Mouse (Mus musculus): ENCODE data around the gene Edrf1.

GRCm38 (mm10) chr7:133698021-133698709, 60.8 kb downstream of the Edrf1 start:
- TF ChIP-seq CTCF (IDR thresholded peaks at IDR 0.05; ENCODE audit: low read depth, low read length) (no peak), GATA2 (IDR thresholded peaks at IDR 0.05; ENCODE audit: borderline replicate concordance, low read depth, low read length) (0 out of 2 replicates have a peak, but pooled peaks have one; percentile 21)
